Mouse (Mus musculus) hematopoietic stem cell, adult 5-6 weeks (primary cell): ENCODE results near the gene Idh1. TPM values are rescaled to one million over a fixed set of nuclear protein-coding genes. Genes with fewer than 3 reads are reported as not detected.
A peak's percentile ranks its signal among the peaks of the same experiment; 100 is the strongest.
"Not testable (repeated sequence)": the region's sequence is repeated elsewhere in the genome, so short reads cannot be mapped to it uniquely, and the experiment has no call there.

Experiments used
- ATAC-seq, 2 experiments: fragments of 125-278 bp in 1 of 2; replicated peaks in 1 of 2; 2 replicates each; pipeline ENCODE4 v1.8.0; 2016 to 2017; ENCODE audit warnings: inconsistent platforms in 2 of 2, mild to moderate bottlenecking in 2 of 2, moderate number of reproducible peaks in 2 of 2, low read depth in 1 of 2, moderate TSS enrichment in 1 of 2; ENCODE audit not compliant: low FRiP score in 2 of 2, poor library complexity in 2 of 2, severe bottlenecking in 2 of 2, insufficient read depth in 1 of 2, low TSS enrichment in 1 of 2
- total RNA-seq: library from RNA; stranded (forward); fragments of 172-1452, 232-1000 nt; gene quantifications from 2 replicates; pipeline ENCODE4 v1.2.3, GENCODE M21; 2017

The Idh1 gene
- total RNA-seq = 49.5 and 49.6 TPM in 2 replicates

GRCm38 (mm10) chr1:65186287-65187073, at the start of gene Idh1, which contains the start of gene Pikfyve:
TSS of gene Idh1 (minus strand) at chr1:65186500.
TSS of gene Pikfyve (plus strand) at chr1:65186683.
- ATAC-seq = peak; percentile 98 to 99

DNA sequence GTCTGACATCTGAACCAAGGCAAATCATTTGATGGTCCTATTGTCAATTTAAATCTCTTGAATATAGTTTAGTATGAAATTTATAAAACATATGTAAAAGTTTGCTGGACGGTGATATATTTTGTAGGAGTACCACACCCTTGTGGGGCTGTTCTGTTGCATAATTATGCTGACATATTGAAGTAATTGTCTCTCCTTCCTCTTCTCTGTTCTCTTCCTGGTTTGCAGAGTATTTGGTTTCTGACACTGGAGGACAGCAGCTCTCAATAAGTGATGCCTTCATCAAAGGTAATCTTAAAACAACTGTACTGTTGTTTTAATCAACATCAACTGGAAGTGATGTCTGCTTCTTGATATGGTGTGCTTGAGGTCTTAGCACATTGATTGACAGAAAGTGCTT, 44.3 kb upstream of the Idh1 start:
- ATAC-seq = peak in 1 of 2 experiments; percentile 42; a peak in 1 of 4 replicates

DNA sequence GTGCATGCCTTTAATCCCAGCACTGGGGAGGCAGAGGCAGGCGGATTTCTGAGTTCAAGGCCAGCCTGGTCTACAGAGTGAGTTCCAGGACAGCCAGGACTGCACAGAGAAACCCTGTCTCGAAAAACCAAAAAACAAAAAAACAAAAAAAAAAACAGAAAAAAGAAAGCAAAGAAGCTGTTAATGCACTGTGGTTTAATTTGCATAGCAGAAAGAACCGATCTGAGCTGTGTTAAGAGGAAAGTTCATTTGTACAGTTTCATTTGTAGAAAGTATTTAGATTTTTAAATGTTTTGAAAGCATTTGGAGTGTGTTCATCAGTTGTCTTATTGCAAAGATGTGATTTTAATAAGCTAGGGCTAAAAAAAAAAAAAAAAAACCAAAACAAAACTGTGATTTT, 43.5 kb upstream of the Idh1 start:
- not testable (repeated sequence) for ATAC-seq

DNA sequence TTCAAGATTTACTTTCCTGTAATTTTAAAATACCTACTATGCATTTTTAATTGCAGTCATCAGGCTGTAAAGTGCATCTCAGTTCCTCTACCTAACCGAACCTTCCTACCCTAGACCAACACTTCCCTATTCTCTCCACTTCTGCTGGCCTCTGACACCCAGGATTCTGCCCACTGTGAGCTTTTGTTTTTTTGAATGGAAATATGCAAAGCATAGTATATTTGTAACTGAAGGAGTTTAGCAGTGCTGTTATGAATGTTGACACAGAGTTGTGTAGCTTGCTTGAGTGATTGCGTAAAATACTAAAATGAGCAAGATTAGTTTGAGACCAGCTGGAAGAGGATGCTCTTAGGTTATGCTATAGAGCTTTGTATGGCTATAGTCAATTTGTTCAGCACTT, 41.4 kb upstream of the Idh1 start:
- ATAC-seq = peak in 1 of 2 experiments; percentile 48; a peak in 1 of 4 replicates

DNA sequence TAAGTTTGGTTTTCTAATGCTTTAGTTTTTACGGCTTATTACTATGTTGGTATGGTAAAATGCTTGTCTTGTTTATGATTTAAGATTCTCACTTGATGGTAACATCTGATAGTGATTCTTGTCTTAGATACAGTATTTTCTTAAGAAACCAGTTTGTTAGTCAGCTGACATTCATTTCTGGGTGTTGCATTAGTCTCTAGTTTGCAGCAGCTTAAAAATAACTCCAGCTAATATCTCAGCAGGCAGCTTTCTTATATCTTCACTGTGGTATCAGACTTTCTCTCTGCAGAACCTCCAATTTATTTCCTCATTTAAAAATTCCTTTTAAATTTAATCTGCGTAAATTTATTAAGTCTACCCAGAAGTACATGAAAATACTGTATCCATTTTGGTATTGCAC, 37.4 kb upstream of the Idh1 start:
- ATAC-seq = no peak

DNA sequence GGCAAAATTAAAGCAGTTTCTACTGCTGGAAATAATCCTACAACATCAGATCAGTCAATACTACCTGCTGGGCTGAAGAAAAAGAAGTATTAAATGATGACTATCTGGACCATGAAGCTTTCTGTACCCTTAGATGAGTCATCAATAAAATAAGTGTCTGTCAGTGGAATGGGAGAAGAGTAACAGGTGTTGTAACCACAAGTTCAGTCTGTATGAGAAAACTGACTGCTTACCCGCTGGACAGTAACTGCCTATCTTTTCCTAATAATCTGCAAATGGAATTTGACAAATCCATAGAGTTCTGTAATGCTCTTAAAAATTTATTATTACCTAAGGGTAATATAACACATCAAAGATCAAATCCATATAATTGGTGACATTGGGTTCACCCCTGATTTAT, 31.7 kb upstream of the Idh1 start:
- ATAC-seq = no peak

DNA sequence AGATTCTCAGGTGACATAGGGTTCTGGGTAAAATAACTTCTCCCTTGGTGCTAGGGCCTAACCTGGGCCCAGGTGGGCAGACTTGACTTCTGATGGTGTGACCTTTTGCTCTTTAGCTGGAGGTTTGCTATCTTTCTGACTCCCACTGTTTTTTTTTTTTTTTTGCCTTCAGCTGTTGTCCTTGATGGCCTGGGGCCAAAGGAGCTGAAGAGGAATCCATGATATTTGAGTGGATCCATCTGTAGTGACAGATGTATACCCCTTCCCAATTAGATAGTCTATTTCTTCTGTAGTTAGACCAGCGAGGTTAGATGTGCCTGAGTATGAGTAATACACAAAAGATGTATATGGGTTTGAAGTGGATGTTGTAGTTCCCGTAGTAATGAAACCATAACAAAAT, 31.3 kb upstream of the Idh1 start:
- no peak for ATAC-seq

- ATAC-seq = no peak
Measured at GRCm38 (mm10) chr1:65213214-65213613, 26.9 kb upstream of the Idh1 start.

GRCm38 (mm10) chr1:65204299-65204698, 18.0 kb upstream of the Idh1 start:
- no peak for ATAC-seq

DNA sequence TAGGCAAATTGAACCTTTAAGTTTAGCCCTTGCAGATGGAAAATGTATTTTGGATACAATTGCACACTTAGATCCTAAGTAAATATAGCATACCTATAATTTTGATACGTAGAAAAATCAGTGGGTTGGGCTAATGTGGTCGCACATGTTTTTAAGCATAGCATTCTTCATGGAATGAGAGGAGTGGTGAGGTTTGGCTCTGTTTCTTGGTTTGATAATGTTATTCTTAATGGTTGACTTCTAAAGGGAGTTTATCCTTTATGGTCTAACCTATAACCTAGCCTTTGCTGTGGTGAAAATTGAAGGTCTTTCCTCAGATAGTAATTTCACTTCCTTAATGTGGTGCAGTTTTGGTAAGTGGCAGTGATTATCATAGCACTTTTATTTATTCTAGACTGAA, 12.6 kb upstream of the Idh1 start:
- no peak for ATAC-seq

GRCm38 (mm10) chr1:65198425-65198824, 12.1 kb upstream of the Idh1 start:
- no peak for ATAC-seq

DNA sequence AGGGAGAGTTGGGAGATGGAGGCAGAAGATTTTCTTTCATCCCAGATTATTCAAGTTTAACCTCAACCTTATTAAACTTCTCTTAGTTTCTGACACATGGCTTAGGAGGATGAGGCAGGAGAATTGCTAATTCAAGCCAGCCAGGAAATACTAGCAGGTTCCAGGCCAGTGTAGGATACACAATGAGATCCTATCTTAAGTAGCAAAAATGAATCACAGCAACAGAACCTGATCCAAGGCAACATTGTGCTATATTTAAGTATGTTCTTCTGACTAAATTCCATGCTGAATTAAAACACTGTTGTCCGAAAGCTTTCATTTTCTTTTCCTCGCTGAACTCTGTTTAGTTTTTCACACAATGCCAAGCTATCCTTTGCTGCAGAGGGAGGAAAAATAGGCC, 6.9 kb upstream of the Idh1 start:
- ATAC-seq = no peak

DNA sequence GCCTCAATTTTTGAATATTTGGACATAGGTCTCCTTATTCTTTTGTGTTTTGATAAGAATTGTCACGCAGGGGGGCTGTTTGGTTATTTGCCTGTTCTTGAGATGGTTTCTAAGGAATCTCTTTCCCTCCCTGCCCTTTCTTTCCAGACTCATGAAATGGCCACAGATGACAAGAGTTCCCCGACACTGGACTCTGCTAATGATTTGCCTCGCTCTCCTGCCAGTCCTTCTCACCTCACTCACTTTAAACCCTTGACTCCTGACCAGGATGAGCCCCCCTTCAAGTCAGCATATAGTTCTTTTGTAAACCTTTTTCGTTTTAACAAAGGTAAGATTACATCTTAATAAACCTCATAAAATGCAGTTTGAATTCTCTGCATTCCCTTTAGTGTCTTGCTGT, 3.9 kb upstream of the Idh1 start:
- no peak for ATAC-seq

GRCm38 (mm10) chr1:65187074-65187430, 752 bp upstream of the Idh1 start:
- ATAC-seq = no peak

DNA sequence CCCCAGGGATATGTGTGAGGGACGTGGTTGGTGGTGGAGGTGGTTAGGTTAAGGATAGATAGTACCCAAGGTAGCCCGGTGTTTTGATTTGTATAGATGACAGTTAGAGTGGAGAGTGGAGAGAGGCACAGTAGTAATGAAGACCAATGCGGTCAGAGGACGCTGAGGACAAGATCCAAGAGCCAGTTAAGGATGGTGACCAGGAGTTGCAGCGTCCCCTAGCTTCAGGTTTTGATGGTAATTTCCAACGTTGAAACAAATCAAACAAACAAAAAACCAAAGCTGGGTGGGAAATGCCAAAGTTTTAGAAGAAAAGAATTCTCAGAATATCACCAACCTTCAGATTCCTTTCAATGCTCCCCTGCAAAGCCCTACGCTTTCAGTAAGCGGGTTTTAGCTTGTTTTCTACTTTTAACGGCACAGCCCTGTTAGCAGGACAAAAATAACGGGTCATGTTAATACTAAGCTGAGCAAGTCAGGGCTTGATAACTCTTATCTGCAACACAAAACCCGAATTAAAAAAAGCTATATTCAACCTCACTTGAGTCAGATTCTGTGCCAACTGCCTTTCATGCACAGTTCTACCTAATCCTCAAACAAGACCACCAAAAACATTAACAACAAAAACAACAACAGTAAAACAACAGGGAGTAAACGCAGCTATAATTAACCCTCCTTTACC, 635 bp downstream of the Idh1 start:
- no peak for ATAC-seq

- ATAC-seq = no peak
Measured at GRCm38 (mm10) chr1:65185011-65185410, 1.3 kb downstream of the Idh1 start.

DNA sequence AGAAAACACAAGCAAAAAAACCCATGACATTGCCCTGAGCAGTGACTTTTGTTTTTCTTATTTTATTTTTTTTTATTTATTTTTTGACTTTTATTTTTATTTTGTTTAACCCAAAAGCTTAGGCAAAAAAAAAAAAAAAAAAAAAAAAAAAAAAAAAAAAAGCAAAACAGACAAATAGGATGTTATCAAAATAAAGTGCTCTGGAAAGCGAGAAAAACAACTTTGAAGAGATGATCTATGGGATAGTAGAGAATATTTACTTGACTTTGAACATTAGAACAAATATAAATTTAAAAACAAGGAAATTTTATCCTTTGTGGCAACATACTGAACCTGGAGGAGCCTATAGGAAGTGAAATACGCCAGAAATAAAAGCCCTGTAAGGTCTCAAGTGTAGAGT, 2.3 kb downstream of the Idh1 start:
- ATAC-seq = no peak

DNA sequence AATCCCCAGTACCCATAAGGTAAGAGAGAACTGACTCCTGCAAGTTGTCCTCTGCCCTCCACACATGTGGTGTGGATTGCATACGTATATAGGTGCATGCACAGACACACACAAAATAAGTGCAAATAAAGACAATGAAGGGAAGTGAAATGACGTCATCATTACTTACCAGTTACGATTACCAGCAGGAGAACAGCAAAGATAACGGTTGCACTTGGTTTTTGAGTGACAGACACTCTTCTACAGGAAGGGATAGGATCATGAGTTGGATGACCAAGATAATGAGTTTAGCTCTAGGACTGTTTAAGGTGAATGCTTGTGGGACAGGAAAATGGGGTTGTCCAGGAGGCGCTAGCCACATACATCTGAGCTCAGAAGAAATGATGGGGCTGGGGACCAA, 4.8 kb downstream of the Idh1 start:
- no peak for ATAC-seq
